Mouse (Mus musculus) G1E-ER4 (cell line): ENCODE measurements around the gene Ccdc187. TPM values are rescaled to one million over a fixed set of nuclear protein-coding genes. Genes with fewer than 3 reads are reported as not detected.

Experiments used
- GATA1 ChIP-seq: IDR thresholded peaks from one replicate; pipeline ENCODE4 v1.8.0; 2012; ENCODE audit warnings: low read length, inconsistent platforms
- polyA plus RNA-seq: library from polyadenylated mRNA; stranded (reverse); fragments of >175 nt; gene quantifications from 2 replicates; pipeline ENCODE4 v1.2.3, GENCODE M21; 2012

Ccdc187 gene
- polyA plus RNA-seq, 1 experiment = not detected

- no peak for TF ChIP-seq GATA1
These were observed 7.7 kb upstream of the Ccdc187 start for GRCm38 (mm10) chr2:26302005-26302503.

DNA sequence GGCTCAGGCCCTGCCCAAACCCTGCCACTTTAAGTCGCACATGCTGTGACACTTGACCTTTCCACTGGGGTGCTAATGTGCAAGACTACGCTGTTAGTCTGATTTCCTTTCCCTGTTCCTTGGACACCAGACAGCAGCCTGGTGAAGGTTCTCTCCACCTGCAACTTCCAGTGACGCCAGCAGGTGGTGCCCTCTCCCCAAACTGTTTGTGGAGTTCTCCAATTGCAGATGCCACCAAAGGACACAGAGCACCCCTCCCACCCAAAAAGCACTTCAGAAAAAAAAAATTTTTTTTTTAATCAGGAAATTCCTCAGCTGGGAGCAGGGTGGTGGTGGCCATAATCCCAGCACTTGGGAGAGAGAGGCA lies 6.4 kb upstream of the Ccdc187 start:
- TF ChIP-seq GATA1 = no peak

- no peak for TF ChIP-seq GATA1
These were observed 5.9 kb upstream of the Ccdc187 start for GRCm38 (mm10) chr2:26300161-26300807.

DNA sequence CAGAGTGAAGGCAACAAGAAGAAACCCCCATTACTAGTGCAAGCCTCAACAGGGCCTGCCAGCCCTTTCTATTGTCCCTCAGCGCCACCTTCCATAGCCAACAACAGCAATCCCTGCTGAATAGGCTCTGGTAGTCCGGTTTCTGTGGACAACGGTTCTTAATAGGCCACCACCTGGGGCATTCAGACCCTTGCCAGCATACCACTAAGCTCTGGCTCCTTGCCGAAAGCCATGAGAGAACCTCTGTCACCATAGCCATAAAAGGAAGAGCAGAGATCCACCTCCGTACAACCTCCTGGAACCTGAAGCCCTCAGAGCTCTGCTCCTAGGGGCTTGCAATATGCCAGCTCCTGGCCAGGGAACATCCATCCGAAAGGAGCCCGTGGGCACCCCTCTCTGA lies 5.0 kb upstream of the Ccdc187 start:
- TF ChIP-seq GATA1 = no peak

GRCm38 (mm10) chr2:26298856-26299230 lies 4.5 kb upstream of the Ccdc187 start:
- TF ChIP-seq GATA1 = no peak

DNA sequence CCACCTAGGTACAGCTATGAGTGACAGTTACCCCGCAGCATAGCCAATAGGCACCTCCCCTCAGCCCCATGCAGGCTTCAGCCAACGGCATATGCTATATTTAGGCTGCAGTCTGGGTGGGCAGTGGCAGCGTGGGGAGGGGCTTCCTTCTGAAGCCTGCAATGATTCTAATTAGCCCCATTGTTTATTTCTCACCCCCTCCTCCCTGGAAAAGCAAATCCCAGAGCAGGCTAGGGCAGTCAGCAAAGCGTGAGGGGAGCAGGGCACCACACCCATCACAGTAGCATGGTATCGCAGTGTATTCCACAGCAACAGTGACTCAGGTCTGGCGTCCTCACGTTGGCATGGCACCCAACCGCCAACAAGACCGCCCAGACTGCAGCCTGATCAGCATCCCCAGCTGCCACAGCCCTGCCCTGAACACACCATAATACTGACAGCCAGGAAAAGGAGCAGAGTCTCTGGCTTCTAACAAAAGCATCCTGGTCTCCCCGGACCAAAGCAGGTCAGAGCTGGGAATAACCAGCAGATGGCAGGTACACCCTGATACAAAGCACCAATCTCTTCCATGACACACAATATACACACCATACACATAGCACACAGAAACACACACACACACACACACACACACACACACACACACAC lies 4.0 kb upstream of the Ccdc187 start:
- no peak for TF ChIP-seq GATA1

GRCm38 (mm10) chr2:26296606-26297195 lies 2.3 kb upstream of the Ccdc187 start:
- no peak for TF ChIP-seq GATA1

- no peak for TF ChIP-seq GATA1
These were observed 4.2 kb downstream of the Ccdc187 start for GRCm38 (mm10) chr2:26290133-26290532.

DNA sequence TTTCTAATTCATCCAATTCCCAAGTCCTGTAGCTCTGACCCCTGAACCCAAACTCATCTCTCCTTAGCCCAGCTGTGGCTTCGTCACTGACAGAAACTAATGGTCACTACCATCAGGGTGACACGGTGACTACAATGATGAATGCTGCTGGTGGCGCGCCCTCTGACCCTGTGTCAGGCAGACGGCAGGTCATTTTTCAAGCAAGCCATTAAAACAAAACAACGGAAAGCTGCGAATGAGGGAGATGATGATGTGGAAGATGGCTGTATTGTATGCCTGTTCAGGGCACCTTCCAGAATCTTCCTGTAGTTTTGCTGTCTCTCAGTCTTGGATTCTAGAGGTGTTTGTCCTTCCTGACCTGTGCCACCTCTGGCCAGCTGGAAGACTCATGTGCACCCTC lies 8.0 kb downstream of the Ccdc187 start:
- TF ChIP-seq GATA1 = no peak

DNA sequence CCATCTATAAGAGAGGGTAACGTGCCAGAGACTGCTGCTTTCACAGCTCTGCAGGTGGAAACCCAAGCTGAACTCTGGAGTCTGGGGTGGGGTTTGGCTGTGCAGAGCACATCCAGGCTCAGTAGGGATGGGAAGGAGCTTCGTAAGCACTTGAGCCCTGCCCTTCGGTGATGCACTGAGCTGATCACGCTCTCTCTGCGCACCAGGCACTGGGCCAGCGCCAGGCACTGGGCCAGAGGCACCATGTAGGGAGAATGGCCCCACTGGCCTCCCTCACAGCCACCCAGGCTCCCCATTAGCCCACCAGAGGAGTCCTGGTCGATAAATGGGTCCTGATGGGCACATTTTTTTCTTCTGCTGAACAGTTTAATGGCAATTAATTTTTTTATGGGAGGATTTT lies 8.6 kb downstream of the Ccdc187 start:
- no peak for TF ChIP-seq GATA1

DNA sequence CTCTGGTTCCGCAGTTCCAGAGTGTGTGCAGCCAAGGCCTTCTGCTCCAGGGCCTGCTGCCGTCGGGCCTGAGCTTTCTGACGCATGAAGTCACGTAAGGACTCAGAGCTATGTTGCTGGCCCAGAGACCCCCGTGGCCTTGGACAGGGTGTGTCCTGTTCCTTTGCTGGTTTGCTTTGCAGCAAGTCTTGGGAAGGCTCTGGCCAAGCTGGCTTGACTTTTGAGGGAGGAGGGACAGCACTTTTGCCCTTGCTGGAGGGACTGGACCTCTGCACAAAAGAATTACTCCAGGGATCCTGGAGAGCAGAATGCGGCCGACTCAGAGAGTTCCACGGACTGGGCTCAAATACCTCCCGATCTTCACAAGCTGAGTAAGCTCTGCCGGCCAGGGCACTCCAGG lies 13.8 kb downstream of the Ccdc187 start:
- no peak for TF ChIP-seq GATA1

DNA sequence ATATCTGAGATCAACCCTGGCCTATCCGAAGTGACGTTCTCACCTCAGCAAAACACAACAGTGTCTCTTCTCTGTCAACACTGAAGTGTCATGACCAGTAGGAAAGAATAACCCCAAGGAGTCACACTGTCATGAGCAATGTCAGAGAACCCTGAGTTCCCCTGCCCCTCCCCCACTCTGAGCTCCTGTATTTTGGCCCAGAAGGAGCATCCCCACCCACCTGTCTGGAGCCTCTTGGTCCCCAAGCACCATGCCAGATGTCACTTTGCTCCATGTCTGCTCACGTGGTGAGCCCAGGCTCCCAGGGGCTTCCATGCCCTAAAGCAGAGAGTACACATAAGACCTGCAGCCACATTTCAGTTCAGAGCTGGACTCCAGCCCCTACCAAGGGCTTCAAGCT lies 14.6 kb downstream of the Ccdc187 start:
- TF ChIP-seq GATA1 = no peak

- no peak for TF ChIP-seq GATA1
These were observed 20.7 kb downstream of the Ccdc187 start for GRCm38 (mm10) chr2:26273611-26274010.

- no peak for TF ChIP-seq GATA1
These were observed 26.1 kb downstream of the Ccdc187 start for GRCm38 (mm10) chr2:26268216-26268615.

DNA sequence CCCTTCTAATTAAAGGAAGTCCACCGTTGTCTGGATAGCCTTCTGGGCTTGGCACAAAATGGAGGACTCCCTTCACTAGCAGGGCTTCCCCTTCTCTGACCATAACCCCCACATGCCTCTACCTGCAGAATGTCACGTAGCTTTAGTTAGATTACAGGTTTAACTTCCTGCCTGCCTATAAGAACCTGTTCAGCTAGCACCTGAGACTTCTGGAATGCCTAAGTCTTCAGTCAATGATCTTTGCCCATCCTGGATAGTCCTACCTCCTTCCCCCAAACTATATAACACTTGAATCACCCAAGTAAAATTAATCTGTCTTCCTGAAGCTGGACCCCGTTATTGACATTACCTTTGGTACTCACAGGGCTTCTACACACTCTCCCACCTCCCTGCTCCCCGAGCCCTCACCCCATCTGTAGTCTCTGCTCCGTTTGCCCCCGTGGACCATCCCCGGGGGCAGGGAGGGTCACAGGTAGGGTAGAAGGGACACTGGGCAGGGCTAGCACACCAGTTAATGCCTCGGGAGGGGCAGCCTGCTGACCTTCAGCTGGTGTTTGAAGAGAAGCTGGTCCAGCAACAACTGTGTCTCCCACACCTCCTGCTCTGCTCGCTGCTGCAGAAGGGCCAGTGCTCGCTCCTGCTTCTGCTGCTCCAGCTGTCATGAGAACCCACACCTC lies 28.2 kb downstream of the Ccdc187 start:
- no peak for TF ChIP-seq GATA1

GRCm38 (mm10) chr2:26265095-26265494 lies 29.3 kb downstream of the Ccdc187 start:
- no peak for TF ChIP-seq GATA1
